Mouse (Mus musculus): Measurements from ENCODE around the gene Gm28035. TPM values are rescaled to one million over a fixed set of nuclear protein-coding genes. Genes with fewer than 3 reads are reported as not detected.

Gm28035 gene
- polyA plus RNA-seq, 1 experiment from 2014 or later = 0.12 TPM

DNA sequence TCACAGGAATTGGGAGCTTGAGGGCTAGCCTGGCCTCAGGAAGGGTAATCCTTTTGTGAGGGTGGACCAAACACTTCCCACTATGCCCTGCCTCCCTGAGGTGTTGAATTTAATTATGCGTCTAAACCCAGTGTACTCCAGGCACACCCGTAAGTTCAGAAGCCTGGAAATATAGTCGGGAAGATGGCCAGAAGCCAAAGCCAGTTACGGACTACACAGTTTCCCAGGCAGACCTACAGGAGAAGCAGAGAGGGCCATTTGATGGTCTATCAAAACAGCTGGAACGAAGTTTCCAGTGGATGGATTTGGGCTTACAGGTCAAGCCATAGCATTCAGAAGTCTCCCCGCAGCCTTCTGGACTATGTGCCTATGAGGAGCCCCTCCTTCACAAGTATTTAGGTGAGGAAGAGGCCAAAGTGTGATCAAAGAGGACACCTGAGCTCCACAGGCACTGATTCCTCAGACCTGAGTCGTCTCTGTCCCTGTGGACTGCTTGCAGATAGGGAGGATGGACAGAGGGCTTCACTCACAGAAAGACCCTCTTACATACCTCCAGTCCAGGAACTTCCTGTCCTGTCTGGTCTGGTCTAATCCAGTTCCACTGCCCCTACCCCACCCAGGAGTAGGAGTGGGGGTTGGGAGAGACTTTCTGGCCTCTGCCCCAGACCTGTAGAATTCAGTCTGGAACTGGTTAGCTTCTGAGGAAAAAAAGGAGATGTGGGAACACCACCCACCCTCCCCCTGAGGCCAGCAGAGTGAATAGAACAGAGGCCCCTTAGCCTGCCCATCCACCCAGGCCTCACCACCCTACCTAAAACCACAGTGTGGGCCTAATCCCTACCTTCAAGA is 24.5 kb downstream of the Gm28035 start:
- Histone ChIP-seq H3K9me3 (replicated peaks) (no peaks in the 10 kb centered on the region), H3K36me3 (peaks cover 53% of the 10 kb centered on the region), H3K9ac (no peak overlapping the region), H3K4me2 (no peak overlapping the region), H3K27me3 (replicated peaks) (no peaks in the 10 kb centered on the region), H3K4me1 (peaks cover 36% of the 10 kb centered on the region), H3K27ac (peak overlapping the region; percentile 72; the same call in 1 of the 2 replicates), H3K4me3 (no peak overlapping the region)
- no peak for ATAC-seq
- 76% methylated on average over 7 of the region's 7 CpGs for WGBS (ENCODE audit: insufficient replicate concordance)

DNA sequence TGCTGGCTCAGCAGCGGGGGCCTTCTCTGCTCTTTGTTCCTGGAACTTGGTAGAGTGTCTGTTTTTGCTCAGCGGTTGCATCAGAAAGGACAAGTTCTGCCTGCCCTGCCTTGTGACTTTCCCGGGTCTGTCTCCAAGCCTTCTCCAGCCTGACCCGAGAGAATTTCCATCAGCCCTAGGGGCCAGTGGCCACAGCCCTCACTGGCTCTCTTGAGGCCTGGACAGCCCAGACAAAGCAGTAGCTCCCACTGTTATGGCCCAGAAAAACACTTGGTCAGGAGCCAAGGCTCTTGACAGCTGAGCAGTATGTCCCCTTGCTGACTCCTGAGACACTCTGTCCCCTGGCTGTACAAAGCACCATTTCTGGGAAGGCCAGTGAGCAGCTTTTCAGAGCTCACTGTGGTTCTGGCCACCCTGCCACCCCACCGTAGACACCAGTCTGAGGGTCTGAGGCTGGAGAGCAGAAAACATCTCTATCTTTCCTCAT is 25.4 kb downstream of the Gm28035 start, which contains the start of gene Phyhd1:
TSS of gene Phyhd1 (plus strand) at position 437 of the 487 bp plus-strand sequence.
- peak within 1 kb of the TSS; percentile 29 for H3K9ac ChIP-seq
- H3K36me3 ChIP-seq = peaks cover 44% of the 10 kb centered on the region
- H3K4me2 ChIP-seq = peak within 1 kb of the TSS; percentile 40
- H3K27ac ChIP-seq = peak within 1 kb of the TSS; percentile 72
- no peak for ATAC-seq
- peaks cover 34% of the 10 kb centered on the region for H3K4me1 ChIP-seq
- no peaks in the 10 kb centered on the region for H3K9me3 ChIP-seq (replicated peaks)
- 55% methylated on average over 5 of the region's 5 CpGs for WGBS (ENCODE audit: insufficient replicate concordance)
- H3K4me3 ChIP-seq = peak within 1 kb of the TSS; percentile 25
- no peaks in the 10 kb centered on the region for H3K27me3 ChIP-seq (replicated peaks)

DNA sequence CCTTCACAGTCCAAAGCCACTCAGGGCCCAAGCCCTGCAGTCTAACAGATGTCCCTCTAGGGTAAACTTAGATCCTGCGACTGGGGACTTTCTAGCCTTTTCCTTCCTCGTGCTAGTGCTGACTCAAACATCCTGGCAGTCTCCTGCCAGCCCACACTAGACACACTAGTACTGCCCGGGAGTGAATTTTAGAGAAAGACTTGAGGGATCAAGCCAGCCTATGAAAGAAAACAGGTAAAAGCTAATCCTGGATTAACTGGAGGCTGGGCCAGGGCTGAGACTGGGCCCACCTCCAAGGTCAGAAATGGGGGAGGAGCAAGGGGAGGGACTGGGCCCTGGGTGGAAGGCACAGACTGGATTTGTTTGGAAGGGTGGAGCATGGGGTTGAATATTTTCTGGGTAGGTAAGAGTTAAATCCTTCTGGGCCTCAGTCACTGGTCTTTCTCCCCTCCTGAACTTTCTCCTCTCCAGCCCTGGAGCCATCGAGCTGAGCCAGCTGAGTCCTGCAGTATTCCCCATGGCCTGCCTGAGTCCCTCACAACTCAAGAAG is 26.1 kb downstream of the Gm28035 start:
- WGBS (ENCODE audit: insufficient replicate concordance) = 55% methylated on average over 4 of the region's 4 CpGs
- H3K27me3 ChIP-seq (replicated peaks) = no peaks in the 10 kb centered on the region
- peaks cover 34% of the 10 kb centered on the region for H3K4me1 ChIP-seq
- H3K4me3 ChIP-seq = peak overlapping the region; percentile 25
- peak overlapping the region; percentile 29 for H3K9ac ChIP-seq
- no peaks in the 10 kb centered on the region for H3K9me3 ChIP-seq (replicated peaks)
- H3K27ac ChIP-seq = peak overlapping the region; percentile 72
- H3K4me2 ChIP-seq = peak overlapping the region; percentile 40
- H3K36me3 ChIP-seq = peaks cover 37% of the 10 kb centered on the region
- peak; percentile 65 for ATAC-seq

DNA sequence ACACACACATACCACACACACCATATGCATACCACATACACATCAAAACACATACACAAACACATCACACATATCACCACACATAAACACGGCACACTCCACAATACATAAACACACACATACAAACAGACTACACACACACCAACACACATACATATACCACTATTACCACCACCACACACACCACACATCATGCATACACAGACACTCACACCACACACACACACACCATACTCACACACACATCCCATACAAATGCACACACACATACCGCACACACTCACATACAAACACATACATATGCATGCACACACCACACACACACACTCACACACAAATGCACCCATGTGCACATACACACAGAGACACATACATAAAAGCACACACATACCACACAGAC is 27.1 kb downstream of the Gm28035 start:
- Histone ChIP-seq H3K9ac (no peak overlapping the region), H3K4me3 (no peak overlapping the region), H3K4me2 (0 out of 2 replicates have a peak overlapping the region, but pooled peaks have one; percentile 40), H3K36me3 (peaks cover 30% of the 10 kb centered on the region), H3K27me3 (replicated peaks) (no peaks in the 10 kb centered on the region), H3K9me3 (replicated peaks) (no peaks in the 10 kb centered on the region), H3K27ac (peak overlapping the region; percentile 72), H3K4me1 (peaks cover 34% of the 10 kb centered on the region)
- WGBS (ENCODE audit: insufficient replicate concordance) = 86% methylated on average over 2 of the region's 2 CpGs
- ATAC-seq = no peak

DNA sequence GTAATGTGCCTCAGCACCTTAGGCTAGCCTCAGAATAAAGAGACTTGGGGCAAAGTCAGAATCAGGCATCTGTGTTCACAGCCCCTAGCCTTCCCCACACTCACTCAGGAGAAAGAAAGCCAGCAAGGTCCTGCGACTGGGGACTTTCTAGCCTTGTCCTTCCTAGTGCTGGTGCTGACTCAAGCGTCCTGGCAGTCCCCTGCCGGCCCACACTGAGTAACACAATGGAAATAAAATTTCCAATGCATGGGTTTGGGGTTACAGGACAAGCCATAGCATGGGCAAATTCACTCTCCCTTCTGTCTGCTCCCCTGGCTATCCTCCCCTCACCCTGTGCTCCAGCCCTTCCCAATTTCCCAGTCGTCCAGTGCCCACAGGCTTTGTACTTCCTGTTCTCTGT is 28.0 kb downstream of the Gm28035 start:
- no peak overlapping the region for H3K9ac ChIP-seq
- 55% methylated on average over 4 of the region's 4 CpGs for WGBS (ENCODE audit: insufficient replicate concordance)
- H3K27ac ChIP-seq = peak overlapping the region; percentile 53

DNA sequence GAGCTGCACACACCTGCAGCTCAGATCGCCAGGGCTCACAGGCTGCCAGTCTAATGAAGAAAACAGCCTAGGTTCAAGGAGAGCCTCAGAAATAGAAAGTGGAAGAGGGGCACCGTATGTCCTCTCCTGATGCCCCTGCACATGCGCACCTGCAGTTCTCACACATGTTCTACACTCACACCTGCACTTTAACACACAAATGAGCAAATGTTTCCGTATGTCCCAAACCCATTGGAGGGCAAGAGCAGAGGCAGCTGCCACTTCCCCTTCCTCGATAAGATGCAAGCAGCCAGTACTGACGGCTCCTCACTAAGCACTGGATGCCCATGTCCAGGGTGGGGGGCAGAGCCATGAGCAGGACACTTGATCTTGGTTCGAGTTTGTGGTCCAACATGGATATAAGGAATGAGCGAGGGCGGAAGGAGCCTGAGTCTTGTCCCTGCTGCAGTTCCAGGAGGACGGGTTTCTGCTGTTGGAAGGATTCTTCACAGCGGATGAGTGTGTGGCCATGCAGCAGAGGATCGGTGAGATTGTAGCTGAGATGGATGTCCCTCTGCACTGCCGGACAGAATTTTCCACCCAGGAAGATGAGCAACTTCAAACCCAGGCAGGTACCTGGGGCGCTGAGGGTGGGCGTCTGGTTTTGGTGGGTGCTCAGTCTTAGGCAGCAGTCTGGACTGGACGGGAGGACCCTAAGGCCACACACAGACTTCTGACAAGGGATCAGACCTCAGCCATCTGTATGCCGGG is 29.0 kb downstream of the Gm28035 start:
- Histone ChIP-seq H3K4me2 (no peak overlapping the region), H3K36me3 (peaks cover 12% of the 10 kb centered on the region), H3K27me3 (replicated peaks) (no peaks in the 10 kb centered on the region), H3K9me3 (replicated peaks) (no peaks in the 10 kb centered on the region), H3K27ac (no peak overlapping the region), H3K4me3 (no peak overlapping the region), H3K4me1 (peaks cover 34% of the 10 kb centered on the region), H3K9ac (no peak overlapping the region)
- 68% methylated on average over 17 of the region's 17 CpGs for WGBS (ENCODE audit: insufficient replicate concordance)
- ATAC-seq = no peak

More for the DNA sequence above, 28.0 kb downstream of the Gm28035 start:
- Histone ChIP-seq H3K36me3 (peaks cover 22% of the 10 kb centered on the region), H3K9me3 (replicated peaks) (no peaks in the 10 kb centered on the region), H3K4me1 (peaks cover 34% of the 10 kb centered on the region), H3K4me3 (no peak overlapping the region), H3K27me3 (replicated peaks) (no peaks in the 10 kb centered on the region), H3K4me2 (no peak overlapping the region)
- no peak for ATAC-seq

DNA sequence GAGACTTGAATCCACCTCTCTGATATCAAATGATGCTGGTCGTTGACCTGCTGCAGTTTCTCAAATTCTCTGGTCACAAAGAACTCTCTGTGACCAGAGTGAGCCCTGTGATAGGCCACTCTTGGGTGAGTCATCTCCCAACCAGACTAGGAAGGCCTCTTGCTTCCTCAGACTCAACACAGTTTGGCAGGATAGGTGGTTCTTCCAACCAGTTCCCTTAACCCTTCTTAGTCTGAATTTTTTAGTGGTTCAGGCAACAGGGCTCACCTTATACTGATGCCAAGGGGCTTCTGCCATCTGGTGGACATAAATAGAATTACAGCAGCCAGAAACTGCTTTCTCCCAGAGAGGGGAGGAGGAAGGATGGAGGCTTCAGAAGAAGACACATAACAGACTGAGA is 29.8 kb downstream of the Gm28035 start:
- 12% methylated on average over 1 of the region's 1 CpGs for WGBS (ENCODE audit: insufficient replicate concordance)
- Histone ChIP-seq H3K27me3 (replicated peaks) (no peaks in the 10 kb centered on the region), H3K9ac (no peak overlapping the region), H3K4me1 (peaks cover 29% of the 10 kb centered on the region), H3K36me3 (peaks cover 5% of the 10 kb centered on the region; the same call in 1 of the 2 replicates), H3K4me2 (no peak overlapping the region), H3K9me3 (replicated peaks) (no peaks in the 10 kb centered on the region), H3K4me3 (no peak overlapping the region), H3K27ac (no peak overlapping the region)
- ATAC-seq = peak; percentile 55; the same call in 1 of the 2 replicates

DNA sequence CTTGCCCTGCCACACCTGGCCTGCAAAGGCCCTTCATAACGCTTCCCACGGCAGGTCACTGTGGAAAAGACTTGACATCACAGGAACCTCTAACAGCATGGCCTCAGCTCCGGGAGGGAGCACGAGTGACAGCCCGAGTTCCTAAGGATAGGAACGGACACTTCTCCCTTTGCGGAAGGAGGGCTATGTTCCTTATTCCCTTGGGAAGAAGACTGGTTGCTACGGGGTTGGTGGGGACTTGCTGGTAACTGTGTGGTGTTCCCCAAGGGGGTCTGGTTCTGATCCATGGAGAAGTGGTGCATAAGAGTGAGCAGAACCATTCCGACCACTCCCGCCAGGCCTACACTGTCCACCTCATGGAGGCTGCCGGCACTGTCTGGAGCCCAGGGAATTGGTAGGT is 40.4 kb downstream of the Gm28035 start, which contains the start of gene Gm28038:
TSS of gene Gm28038 (plus strand) at position 301 of the 400 bp plus-strand sequence.
- Histone ChIP-seq H3K4me2 (no peak within 1 kb of the TSS), H3K9me3 (replicated peaks) (no peaks in the 10 kb centered on the region), H3K27me3 (replicated peaks) (no peaks in the 10 kb centered on the region), H3K27ac (no peak within 1 kb of the TSS; the same call in 1 of the 2 replicates), H3K4me3 (no peak within 1 kb of the TSS), H3K36me3 (peaks cover 28% of the 10 kb centered on the region), H3K4me1 (peaks cover 15% of the 10 kb centered on the region), H3K9ac (no peak within 1 kb of the TSS)
- WGBS (ENCODE audit: insufficient replicate concordance) = 79% methylated on average over 11 of the region's 11 CpGs
- no peak for ATAC-seq

DNA sequence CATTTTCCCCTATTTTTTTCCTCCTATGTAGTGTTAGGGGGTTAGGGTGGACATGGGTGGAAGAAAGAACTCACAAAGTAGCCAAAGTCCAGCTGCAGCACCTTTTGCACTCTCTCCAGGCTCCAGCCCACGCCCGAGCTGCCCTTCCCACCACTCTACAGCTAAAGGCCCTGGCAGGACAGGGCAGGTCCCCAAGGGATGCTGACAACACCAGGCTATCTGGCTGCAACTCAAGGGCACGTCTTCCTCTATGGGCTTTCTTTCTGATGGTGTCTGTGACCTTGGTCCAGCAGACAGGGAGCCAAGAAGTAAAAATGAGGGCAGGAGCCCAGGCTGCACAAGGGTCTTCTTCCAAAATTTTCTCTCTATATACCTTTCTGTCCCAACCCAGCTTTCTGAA is 41.3 kb downstream of the Gm28035 start:
- peaks cover 28% of the 10 kb centered on the region for H3K36me3 ChIP-seq
- H3K27ac ChIP-seq = no peak overlapping the region; the same call in 1 of the 2 replicates
- H3K9me3 ChIP-seq (replicated peaks) = no peaks in the 10 kb centered on the region
- no peak overlapping the region for H3K4me2 ChIP-seq
- ATAC-seq = no peak
- H3K4me1 ChIP-seq = peaks cover 15% of the 10 kb centered on the region
- 62% methylated on average over 3 of the region's 3 CpGs for WGBS (ENCODE audit: insufficient replicate concordance)
- no peak overlapping the region for H3K4me3 ChIP-seq
- H3K27me3 ChIP-seq (replicated peaks) = no peaks in the 10 kb centered on the region
- no peak overlapping the region for H3K9ac ChIP-seq

DNA sequence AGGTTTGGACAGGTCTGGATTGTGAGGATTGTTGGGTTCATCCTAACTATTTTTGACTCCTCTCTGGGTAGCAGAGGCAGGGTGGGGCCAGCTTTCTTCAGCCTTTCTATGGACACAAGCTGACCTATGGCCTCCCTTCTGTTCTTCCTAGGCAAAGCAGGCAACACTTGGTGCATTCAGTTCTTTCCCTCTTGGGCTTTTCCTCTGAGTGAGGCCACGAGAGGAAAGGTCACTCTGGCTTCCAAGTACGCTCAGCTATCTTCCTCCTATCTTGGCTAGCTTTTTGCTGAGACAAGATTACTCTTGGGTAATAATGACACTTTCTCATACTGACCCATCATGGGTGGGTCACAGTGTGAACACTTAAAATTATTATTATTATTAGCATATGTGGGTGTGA is 42.8 kb downstream of the Gm28035 start:
- H3K9ac ChIP-seq = no peak overlapping the region
- H3K4me3 ChIP-seq = no peak overlapping the region
- H3K27me3 ChIP-seq (replicated peaks) = no peaks in the 10 kb centered on the region
- no peak overlapping the region for H3K4me2 ChIP-seq
- H3K9me3 ChIP-seq (replicated peaks) = 0 out of 2 replicates have a peak, but pooled peaks cover under 1% of the 10 kb centered on the region
- H3K4me1 ChIP-seq = peaks cover 29% of the 10 kb centered on the region
- ATAC-seq = no peak
- 85% methylated on average over 2 of the region's 2 CpGs for WGBS (ENCODE audit: insufficient replicate concordance)
- H3K27ac ChIP-seq = no peak overlapping the region
- H3K36me3 ChIP-seq = peaks cover 24% of the 10 kb centered on the region

DNA sequence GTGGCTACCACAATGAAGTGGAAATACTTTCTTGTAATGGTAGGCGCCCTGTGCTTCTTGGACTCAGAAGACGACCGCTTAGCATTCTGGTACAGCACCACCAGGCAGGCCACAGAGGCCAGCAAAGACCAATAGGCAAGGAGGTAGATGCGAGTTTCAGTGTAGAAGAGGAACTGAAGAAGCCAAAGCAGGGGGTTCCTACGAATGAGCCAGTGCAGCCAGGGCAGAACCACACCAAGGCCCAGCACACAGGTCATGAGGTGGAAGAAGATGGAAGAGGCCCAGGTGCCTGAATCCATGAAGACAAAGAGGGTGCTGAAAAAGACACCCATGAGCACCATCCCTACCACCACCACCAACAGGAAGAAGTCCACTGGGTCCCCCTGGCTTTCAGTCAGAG is 44.6 kb downstream of the Gm28035 start:
- ATAC-seq = no peak
- H3K4me1 ChIP-seq = peaks cover 35% of the 10 kb centered on the region
- H3K4me3 ChIP-seq = peak overlapping the region; percentile 91
- H3K36me3 ChIP-seq = peaks cover 33% of the 10 kb centered on the region
- no peak overlapping the region for H3K27ac ChIP-seq
- peak overlapping the region; percentile 92 for H3K4me2 ChIP-seq
- 0 out of 2 replicates have a peak, but pooled peaks cover 3% of the 10 kb centered on the region for H3K9me3 ChIP-seq (replicated peaks)
- no peaks in the 10 kb centered on the region for H3K27me3 ChIP-seq (replicated peaks)
- H3K9ac ChIP-seq = peak overlapping the region; percentile 94
- WGBS (ENCODE audit: insufficient replicate concordance) = 72% methylated on average over 5 of the region's 5 CpGs
